Mouse (Mus musculus) left cerebral cortex, adult 9 months (tissue): ENCODE results near the gene Phlpp1.
"Not testable (repeated sequence)": the region's sequence is repeated elsewhere in the genome, so short reads cannot be mapped to it uniquely, and the experiment has no call there.

ENCODE experiments used
- DNase-seq, 2 experiments: peaks; one replicate each; pipeline ENCODE4 v3.0.0; 2022; ENCODE audit warnings: low spot score in 2 of 2

Phlpp1 gene

DNA sequence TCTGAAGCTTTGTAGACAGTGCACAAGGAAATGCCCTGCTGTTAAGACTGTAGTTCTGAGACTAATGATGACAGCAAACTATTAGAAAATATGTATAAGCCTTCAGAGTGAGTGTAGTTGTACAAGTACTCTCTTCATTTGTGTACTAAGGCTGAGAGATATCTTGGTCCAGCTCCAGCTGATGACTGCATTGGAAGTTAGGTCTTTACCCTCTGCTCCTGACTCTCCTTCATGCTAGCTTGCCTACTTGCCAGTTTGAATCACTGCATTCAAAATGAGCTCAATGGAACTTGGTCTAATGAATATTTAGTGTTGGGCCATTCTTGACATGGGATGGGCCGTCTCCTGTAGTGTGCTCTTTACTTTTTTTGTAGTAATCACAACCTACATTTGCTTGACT lies 71.8 kb downstream of the Phlpp1 start:
- no peak for DNase-seq

DNA sequence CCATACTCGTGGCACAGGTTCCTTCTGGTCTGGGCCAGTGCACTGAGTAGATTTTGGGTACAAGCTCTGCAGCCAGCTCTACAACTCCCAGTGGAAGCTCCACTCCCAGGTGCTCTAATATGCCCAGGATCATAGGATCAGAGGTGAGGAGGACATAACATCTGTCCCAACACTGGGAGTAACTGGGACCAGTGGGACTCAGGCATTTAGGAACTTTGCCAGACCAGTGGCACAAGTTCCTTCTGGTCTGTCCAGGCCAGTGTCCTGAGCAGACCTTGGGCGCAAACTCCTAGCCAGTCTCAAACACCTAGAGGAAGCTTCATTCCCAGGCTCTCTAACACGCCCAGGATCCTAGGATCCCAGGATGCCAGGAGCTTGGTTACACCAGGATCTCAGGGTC lies 72.7 kb downstream of the Phlpp1 start:
- no peak for DNase-seq

DNA sequence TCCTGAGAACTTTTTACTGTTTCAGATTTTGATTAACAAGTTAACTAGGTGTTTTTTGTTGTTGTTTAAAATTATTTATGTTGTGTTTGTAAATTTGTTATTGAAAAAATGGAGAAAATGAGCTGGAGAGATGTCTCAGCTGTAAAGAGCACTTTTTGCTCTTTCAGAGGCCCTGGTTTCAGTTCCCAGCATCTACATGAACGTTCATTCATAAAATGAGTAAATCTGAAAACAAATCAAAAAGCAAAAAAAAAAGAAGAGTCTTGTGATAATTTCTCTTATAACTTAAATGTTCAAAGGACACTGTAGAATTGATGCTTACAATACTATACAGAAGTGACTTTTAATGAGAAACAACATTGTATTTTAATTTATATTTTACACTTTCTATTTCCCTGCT lies 82.5 kb downstream of the Phlpp1 start:
- DNase-seq = no peak

DNA sequence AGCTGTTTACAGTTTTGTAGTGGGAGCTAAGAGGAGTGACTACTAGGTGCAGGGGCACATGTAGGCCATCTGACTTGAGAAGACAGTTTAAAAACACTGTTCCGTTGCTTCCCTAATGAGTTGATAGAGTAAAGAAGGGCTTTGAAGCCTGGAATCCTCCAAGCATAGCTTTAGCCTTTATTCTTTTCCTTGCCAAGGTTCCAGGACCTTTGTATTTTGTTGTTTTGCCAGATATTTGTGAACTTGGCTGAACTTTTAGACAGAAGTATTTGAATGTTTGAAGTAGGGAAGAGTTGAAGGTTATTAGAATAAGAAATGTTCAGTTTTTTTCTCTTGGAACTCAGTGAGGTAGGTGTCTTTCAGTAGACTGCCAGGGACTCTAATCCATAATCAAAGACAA lies 85.6 kb downstream of the Phlpp1 start:
- DNase-seq = no peak

DNA sequence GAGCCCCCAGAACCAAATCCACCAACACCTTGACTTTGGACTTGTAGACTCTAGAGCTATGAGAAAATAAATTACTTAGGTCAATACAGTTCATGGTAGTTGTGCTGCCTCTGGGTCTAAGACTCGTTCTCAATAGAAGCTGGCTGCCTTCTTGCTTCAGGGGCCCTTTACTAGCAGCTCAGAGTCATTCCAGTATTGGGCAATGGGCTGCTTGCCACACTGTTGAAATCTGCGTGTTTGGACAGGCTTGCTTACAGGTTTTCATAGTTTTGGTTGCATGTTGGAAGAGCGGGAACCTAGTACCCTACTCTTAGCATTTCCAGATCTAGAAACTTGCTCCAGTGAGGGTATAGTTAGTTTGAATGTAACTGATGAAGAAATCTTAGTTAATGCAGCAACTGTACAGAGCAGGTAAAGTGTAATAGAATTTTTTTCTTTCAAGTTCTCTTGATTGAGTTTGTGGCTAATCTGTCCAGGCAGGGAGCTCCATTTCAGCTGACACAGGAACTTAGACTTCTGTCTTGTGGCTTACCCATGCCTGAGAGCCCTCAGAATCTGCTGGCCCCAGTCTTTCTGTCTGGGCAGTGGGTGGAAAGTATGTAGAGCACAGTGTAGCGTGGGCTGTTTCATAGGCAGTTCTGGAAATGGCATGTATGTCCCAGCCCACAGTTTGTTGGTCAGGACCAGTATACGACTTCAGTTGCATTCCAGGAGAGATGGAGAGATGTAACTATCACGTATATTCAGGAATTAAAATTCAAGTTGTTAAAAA lies 96.7 kb downstream of the Phlpp1 start:
- DNase-seq = no peak

DNA sequence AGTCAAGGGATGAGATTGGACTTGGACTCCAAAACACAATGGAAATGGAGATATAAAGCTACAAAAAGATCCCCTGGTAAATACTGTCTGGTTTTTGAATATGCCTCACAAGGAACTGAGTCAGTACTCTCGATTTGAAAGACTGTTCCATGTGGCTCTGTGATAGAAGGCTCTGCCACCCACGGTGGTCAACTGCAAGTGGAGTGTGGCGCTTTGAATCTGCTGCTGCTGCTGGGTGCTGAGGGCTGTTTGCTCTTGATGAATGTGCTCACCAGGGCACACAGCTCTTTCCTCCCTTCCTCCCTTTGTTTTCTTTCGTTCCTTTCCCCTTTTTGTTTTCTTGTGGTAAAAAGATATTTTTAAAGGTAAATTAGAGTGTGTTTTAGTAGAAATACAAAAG lies 97.8 kb downstream of the Phlpp1 start:
- DNase-seq = no peak

DNA sequence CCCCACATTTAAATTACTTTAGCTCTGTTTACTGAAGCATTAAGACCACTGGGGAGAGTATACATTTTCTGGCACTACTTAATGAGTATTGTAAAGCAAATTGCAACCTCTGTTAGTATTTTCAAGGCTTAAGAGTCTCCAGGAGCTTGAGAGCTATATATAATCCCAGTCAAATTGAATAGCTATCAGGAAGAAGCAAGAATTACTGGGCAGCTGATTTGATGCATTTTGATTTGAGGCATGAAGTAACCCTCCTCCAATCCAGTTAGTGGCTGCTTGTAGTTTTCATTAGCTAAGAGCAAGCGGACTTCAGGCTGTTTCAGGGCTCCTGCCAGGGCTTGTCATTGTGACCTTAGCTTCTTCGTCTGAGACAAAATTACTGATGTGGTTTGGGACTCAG lies 101.4 kb downstream of the Phlpp1 start:
- no peak for DNase-seq

DNA sequence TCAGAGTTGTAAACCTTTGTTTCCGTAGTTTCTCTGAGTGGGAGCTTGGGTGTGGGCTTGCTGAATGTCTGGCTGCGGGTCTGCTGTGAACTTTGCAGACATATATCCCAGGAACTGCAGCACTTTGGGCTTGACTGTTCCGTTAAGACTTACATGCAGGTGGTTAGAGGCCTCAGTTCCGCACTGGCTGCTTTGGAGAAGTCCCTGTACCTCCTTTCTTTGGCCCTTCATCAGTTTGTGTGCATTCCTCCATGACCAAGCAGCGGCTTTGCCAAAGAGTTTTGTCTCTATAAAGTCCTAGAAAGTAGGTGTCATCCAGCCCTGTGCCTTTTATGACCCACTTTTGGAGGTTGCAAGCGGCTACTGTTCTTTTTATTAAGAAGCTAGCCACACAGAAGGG lies 102.2 kb downstream of the Phlpp1 start:
- no peak for DNase-seq

DNA sequence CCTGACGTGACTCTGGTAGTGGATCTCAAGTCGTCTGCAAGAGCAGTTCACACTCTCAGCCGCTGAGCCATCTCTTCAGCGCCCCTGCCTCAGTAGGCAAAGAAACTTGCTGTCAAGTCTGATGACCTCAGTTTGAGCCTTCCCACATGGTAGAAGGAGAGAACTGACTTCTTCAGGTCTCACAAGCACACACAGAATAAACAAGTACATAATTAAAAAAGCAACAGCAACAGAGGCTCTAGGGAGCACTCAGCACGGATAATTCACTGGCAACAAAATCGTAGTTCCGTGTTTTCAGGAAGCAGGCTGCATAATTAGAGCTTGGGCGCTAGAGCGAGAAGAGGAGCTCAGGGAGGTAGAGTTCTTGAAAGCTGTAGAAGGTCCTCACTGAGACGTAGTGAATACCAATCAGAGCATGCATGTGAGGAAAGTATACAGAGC lies 103.0 kb downstream of the Phlpp1 start:
- no peak for DNase-seq

DNA sequence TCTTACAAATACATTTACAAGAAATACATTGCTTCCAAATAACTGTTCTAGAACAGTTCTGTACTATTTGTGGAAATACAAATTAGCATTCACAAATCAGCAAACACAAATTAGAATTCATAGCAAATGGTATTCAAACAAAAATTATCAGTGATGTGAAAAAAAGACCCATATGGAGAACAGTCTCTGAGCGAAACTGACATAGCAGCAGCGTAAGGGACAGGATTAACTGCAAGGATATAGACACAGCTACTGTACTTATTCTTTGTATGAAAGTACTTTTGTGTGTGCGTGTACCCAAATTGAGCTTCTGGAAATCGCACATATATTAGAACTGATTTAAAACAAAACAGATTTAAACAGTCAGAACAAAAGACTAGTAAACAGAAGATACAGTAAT lies 103.6 kb downstream of the Phlpp1 start:
- no peak for DNase-seq

DNA sequence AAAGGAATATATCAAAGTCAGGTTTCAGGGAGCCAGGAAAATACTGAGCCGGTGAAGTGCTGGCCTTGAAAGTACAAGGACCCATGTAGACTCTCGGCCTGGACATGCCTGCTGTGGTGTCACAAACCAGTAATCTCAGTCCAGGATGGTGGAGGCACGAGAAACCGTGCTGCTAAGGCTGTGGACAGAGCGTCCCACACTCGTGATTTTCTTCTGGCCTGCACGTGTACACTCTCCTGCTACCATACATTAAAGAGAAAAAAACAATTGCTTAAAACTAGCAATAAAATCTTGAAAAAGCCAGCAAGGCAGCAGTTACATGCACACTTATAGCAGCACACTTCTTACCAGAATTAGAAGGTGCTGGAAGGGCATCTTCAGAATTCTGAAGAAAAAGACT lies 104.2 kb downstream of the Phlpp1 start:
- DNase-seq = no peak

DNA sequence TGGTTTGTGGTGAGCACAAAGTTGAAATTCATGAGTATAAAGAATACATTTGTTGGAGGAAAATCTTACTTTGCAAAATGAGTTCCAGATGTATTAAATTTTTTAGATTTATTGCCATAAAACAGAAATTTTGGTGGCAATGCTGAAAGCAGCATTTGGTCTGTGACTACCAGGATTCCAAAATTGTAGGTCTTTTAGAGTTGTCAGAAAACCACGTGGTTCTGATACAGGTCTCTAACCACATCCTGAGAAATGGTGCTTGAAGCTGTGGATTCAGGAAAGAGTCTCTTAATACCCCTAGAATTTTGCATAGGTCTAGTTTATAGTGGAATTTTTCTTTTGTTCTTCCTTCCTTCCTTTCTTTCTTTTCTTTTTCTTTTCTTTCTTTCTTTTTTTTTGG lies 105.3 kb downstream of the Phlpp1 start:
- no peak for DNase-seq

DNA sequence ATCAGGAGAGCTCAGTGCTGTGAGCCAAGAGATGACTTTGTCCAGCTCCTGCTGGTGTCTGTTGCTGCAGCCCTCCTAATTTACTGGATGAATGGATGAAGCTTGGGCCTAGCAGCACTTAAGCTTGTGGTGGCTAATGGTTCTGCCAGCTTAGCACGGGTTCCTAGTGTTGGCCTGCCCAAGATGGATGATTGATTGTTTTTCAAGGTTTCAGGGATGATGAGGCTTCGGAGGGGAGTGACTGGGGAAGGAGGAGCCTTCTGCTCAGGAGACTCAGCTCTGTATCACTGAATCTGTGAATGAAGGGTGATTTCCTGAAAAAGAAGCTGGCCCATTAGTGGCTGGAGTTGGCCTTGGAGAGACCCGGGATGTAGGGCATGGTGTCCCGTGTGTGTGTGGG lies 105.7 kb downstream of the Phlpp1 start:
- no peak for DNase-seq

DNA sequence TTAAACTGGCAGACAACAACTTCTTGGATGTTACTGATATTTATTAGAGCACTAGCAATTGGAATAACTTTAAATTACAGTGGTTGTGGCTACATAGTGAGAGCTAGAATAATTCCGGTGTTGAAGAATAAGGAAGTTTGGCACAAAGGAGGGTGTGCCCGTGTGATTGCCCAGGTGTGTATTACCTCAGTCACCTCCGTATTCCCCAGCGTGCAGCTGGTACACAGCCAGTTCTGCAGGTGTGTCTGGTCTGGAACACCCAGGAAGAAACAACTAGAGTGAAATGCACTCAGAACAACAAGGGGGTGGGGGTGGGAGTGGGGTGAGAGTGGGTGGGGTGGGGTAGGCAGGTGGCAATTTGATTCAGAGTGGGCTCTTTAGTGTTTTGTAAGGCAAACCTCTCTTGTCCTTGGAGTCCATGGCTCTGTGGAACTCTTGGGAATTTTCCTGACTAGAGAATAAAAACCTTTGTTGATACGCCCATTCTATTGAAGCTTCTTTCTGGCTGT lies 107.1 kb downstream of the Phlpp1 start:
- DNase-seq = no peak

DNA sequence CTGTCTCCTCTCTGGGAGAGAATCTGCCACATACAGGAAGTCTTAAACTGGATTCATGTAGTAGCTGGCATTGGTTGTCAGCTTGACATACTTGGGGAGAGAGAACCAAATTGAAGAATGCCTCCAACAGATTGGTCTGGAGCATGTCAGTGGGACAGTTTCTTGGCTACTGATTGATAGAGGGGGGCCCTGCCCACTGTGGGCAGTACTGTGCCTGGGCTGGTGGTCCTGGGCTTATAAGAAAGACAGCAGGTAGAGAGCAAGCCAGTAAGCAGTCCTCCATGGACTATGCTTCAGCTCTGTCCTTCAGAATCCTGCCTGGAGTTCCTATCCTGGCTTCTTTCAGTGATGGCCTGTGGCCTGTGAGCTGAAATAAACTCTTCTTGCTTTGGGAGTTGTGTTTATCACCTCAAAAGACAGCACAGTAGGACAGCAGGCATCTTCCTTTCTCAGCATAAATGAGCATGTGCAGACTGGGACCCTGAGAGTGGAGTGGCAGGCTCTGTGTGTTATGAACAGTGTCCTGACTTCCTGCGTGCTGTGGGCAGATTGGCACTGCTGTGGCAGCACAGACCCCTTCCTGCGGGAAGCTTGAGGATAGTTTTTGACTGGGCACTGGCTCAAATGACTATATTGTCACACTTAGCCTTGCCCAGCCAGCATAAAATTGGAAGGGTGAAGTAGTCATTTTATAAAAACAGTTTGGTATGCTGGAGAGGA lies 108.0 kb downstream of the Phlpp1 start:
- DNase-seq = no peak

DNA sequence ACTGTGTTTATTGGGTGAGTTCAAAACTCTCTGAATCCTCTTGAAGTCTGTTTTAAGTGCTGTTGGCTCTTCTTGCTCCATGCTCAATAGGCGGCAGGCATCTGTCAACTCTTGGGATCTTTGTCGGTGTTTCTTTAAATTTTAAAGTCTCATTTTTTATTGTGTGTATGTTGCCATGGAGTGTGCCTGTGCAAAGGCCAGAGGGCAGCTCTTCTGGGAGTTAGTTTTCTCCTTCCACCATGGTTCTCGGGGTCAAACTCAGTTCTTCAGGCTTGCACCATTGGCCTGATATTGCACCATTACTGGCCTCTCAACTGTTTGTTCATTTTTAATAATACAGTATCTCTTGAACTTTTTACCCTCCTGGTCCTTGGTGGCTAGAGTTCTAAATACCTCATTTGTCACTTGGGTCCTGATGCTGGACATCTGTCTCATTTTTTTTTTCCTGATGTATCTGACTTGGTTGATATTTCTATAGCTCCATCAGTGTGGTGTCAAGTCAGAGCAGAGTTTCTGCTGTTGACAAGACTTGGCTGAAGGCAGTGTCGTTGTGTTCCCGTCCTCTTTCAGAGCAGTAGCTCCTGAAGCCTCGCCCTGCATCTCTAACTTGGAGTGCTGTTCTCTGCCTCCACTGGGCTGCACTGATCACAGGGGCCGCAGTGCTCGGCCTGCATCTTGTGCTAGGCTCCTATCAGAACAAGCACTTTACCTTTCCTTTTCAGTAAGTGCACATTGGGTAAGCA lies 108.8 kb downstream of the Phlpp1 start:
- DNase-seq = no peak

DNA sequence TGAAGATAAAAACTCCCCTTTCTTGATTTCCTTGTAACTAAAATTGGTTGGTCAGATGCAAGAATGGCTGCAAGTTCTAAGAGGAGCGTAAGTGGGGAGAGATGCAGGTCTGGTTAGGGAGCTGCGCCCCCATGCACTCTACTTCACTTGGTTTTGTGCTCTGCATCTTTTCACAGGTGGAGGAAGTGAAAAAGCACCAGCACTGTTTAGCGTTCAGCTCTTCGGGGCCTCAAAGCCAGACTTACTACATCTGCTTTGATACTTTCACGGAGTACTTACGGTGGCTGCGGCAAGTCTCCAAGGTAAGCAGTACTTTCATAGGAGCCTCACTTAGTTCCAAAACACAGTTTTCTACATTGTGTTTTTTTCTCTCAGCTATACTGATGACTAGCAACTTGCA lies 115.3 kb downstream of the Phlpp1 start:
- no peak for DNase-seq

DNA sequence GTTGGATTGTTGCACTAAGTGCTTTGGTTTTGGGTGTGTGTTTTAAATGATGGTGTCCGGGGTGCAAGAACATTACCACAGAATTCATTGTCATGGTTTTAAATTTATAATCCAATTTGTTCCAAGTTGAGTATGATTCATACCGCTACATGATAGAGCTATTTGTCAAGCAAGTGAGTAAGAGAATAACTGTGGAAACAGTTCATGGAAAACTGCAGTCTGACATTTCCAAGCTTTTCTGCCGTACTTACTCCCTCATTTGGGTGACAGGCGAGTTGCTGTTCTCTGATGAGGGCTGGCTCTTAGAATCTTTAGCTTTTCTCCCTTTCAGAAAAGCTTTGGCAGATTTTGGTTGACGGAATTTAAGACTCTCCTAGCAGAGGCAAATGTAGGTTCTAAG lies 117.5 kb downstream of the Phlpp1 start:
- peak in 1 of 2 experiments; percentile 32 for DNase-seq

DNA sequence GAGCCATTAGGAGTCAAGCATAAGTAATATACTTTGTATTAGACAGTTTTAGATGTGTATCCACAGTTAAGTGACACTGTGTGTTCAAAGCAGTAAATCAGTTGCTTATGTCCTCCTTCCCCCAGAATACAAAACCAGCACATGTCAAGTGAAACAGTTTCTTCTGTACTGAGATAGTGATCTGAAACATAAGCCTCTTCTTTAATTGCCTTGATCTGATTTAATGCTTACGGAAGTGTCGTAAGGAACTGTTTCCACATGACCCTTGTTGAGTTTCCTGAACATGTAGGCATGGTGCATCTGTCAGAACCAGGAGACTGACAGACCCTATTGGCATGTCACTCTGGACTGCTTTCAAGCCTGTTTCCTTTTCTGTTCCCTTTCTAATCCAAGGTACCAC lies 118.0 kb downstream of the Phlpp1 start:
- no peak for DNase-seq

DNA sequence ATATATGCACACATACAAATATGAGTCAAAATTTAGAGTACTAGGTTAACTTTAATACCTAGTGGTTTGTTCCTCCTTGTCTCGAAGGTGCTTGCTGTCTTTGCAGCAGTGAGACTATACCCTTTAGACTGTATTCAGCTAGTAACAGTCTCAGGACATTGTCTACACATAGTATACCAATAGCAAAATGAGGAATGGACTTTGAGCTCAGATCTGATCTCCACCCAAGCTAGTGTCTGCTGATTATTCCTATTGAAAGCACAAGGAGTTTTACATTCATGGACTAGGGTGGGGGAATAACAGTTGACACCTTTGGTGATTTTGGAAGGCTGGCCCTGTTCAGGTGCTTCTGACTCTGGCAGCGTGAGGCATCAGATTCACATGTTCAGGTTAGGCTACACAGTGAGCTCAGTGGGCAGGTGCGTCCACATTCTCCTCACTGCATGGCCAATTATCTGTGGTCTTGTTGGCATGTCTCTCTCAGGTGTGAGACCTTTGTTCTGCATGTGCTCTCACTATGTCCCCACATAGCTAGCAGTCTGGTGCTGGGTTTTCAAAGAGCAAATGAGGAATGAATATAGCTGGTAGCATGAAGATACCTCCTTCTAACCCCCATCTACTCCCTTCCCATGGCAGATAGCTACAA lies 138.0 kb downstream of the Phlpp1 start:
- no peak for DNase-seq

DNA sequence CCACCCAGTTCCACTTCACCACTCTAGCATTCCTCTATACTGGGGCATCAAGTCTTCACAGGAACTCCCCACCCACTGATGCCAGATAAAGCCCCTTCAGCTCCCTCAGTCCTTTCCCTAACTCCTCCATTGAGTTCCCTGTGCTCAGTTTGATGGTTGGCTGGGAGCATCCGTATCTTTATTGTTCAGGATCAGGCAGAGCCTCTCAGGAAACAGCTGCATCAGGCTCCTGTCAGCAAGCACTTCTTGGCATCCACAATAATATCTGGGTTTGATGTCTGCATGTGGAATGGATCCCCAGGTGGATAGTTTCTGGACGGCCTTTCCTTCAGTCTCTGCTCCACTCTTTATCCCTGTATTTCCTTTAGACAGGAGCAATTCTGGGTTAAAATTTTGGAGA lies 138.7 kb downstream of the Phlpp1 start:
- DNase-seq = no peak

DNA sequence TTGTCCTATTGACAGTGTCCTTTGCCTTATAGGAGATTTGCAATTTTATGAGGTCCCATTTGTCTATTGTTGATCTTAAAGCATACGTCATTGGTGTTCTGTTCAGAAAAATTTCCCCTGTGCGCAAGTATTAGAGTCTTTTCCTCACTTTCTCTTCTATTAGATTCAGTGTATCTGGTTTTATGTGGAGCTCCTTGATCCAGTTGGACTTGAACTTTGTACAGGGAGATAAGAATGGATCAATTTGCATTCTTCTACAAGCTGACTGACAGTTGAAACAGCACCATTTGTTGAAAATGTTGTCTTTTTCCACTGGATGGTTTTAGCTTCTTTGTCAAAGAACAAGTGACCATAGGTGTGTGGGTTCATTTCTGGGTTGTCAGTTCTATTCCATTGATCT lies 140.3 kb downstream of the Phlpp1 start:
- DNase-seq = not testable (repeated sequence)
